Mouse (Mus musculus) lung, postnatal 0 days (tissue): ENCODE measurements around the gene Dnmbp.

Experiments used
- CTCF ChIP-seq: IDR thresholded peaks from 2 replicates; pipeline ENCODE4 v1.5.1; 2016; ENCODE audit warnings: antibody characterized with exemption, mild to moderate bottlenecking
- EP300 ChIP-seq: IDR thresholded peaks from 2 replicates; pipeline ENCODE4 v1.6.1; 2016; ENCODE audit warnings: antibody characterized with exemption, mild to moderate bottlenecking, control low read depth

DNA sequence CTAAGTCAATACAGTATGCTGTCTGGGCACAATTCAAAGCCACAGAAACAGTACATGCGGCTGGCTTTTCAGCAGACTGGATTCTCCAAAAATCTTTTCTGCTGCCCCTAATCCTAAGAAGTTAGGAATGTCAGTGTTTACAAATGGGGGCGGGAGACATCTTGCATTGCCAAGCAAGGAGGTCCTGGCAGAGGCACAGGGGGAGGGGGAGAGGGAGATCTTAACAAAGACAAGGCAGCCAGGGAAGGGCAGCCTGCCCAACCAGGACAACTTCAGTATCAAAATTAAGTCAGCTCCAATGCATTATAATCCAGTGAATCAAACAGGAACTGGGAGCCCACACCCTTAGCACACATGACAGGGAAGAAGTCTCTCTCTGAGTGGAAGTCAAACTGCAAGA, 64.0 kb downstream of the Dnmbp start:
- TF ChIP-seq CTCF = no peak
- no peak for TF ChIP-seq EP300
